Mouse (Mus musculus): ENCODE results near the gene Pde4d.

The Pde4d gene

GRCm38 (mm10) chr13:109809646-109810045 lies 1359.9 kb downstream of the Pde4d start:
- DNase-seq (ENCODE audit: low read depth, low spot score) = no peak

- no peak for DNase-seq (ENCODE audit: low read depth, low spot score)
Measured at GRCm38 (mm10) chr13:109813924-109814323, 1364.2 kb downstream of the Pde4d start.

- DNase-seq (ENCODE audit: low read depth, low spot score) = no peak
Measured at GRCm38 (mm10) chr13:109819071-109819470, 1369.3 kb downstream of the Pde4d start.

GRCm38 (mm10) chr13:109820141-109820540 lies 1370.4 kb downstream of the Pde4d start:
- DNase-seq (ENCODE audit: low read depth, low spot score) = no peak

- no peak for DNase-seq (ENCODE audit: low read depth, low spot score)
Measured at GRCm38 (mm10) chr13:109820866-109821265, 1371.1 kb downstream of the Pde4d start.

- DNase-seq (ENCODE audit: low read depth, low spot score) = no peak
Measured at GRCm38 (mm10) chr13:109821725-109822412, 1372.1 kb downstream of the Pde4d start.

- peak; percentile 84 for DNase-seq (ENCODE audit: low read depth, low spot score)
Measured at GRCm38 (mm10) chr13:109822413-109823298, 1372.9 kb downstream of the Pde4d start.

- DNase-seq (ENCODE audit: low read depth, low spot score) = no peak
Measured at GRCm38 (mm10) chr13:109823307-109824031, 1373.7 kb downstream of the Pde4d start.

GRCm38 (mm10) chr13:109825891-109826290 lies 1376.1 kb downstream of the Pde4d start:
- no peak for DNase-seq (ENCODE audit: low read depth, low spot score)

GRCm38 (mm10) chr13:109827341-109827740 lies 1377.6 kb downstream of the Pde4d start:
- DNase-seq (ENCODE audit: low read depth, low spot score) = no peak

- DNase-seq (ENCODE audit: low read depth, low spot score) = peak; percentile 35
Measured at GRCm38 (mm10) chr13:109827909-109828308, 1378.2 kb downstream of the Pde4d start.

- DNase-seq (ENCODE audit: low read depth, low spot score) = no peak
Measured at GRCm38 (mm10) chr13:109829444-109829843, 1379.7 kb downstream of the Pde4d start.

- no peak for DNase-seq (ENCODE audit: low read depth, low spot score)
Measured at GRCm38 (mm10) chr13:109834935-109835334, 1385.2 kb downstream of the Pde4d start.

GRCm38 (mm10) chr13:109837453-109837852 lies 1387.7 kb downstream of the Pde4d start:
- no peak for DNase-seq (ENCODE audit: low read depth, low spot score)

GRCm38 (mm10) chr13:109837921-109838320 lies 1388.2 kb downstream of the Pde4d start:
- no peak for DNase-seq (ENCODE audit: low read depth, low spot score)

GRCm38 (mm10) chr13:109840251-109840650 lies 1390.5 kb downstream of the Pde4d start:
- peak; percentile 72 for DNase-seq (ENCODE audit: low read depth, low spot score)

GRCm38 (mm10) chr13:109841140-109841822 lies 1391.5 kb downstream of the Pde4d start:
- no peak for DNase-seq (ENCODE audit: low read depth, low spot score)

GRCm38 (mm10) chr13:109842982-109843381 lies 1393.2 kb downstream of the Pde4d start:
- DNase-seq (ENCODE audit: low read depth, low spot score) = no peak

- DNase-seq (ENCODE audit: low read depth, low spot score) = no peak
Measured at GRCm38 (mm10) chr13:109844828-109845227, 1395.1 kb downstream of the Pde4d start.

- DNase-seq (ENCODE audit: low read depth, low spot score) = no peak
Measured at GRCm38 (mm10) chr13:109863826-109864225, 1414.1 kb downstream of the Pde4d start.

- no peak for DNase-seq (ENCODE audit: low read depth, low spot score)
Measured at GRCm38 (mm10) chr13:109864311-109864710, 1414.6 kb downstream of the Pde4d start.
